Mouse (Mus musculus): ENCODE measurements around the gene Ttll2. TPM values are rescaled to one million over a fixed set of nuclear protein-coding genes. Genes with fewer than 3 reads are reported as not detected.

The Ttll2 gene
- polyA plus RNA-seq (2014; fragmentation: Illumina TruSeq; extraction: RNeasy Lipid Tissue Mini Kit (QIAGEN cat#74804); ENCODE audit: low read depth, low replicate concordance), result not detected

GRCm38 (mm10) chr17:7352596-7352995 is at the start of gene Ttll2:
Ttll2 (minus strand) TSS chr17:7352696.

DNA sequence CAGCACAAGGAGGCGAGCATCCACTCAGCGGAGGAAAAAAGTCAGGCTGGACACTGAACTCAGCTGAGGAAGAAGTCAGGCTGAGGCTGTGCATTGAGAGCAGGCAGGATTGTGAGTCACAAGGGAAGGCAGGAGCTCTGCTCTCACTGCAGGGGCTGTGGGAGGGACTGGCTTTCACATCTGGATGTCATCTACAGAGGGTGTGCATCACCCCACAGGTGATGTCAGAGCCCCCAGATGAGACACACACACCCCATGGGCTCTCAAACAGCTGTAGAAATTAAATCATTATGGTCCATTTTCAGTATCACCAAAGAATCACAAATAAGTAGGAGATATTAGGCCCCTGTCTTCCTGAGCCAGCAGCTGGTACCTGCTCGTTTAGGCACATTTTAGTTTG is 32.9 kb upstream of the Ttll2 start, which contains the start of gene Unc93a2:
Unc93a2 (minus strand) TSS at position 101 of the 400 bp plus-strand sequence.

DNA sequence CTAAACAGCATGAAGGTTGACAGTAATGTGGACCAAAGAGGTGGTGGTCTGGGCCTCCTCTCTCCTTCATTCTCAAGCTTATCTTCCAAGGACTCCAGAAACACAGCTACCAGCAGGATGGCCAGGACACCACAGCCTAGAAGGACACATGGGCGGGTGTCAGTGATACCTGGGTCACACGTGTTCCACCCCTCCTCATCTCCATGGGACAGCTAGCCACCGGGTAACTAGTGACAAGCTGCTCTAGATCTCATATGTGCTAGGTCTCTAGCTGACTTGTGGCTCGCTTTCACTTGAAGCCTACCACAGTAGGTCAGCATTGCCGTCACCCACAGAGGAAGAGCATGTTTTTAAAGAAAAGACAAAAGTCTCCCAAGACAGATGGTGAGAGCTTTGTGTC is 19.4 kb upstream of the Ttll2 start, which contains the start of gene Gm49630:
Gm49630 (minus strand) TSS at position 101 of the 400 bp plus-strand sequence.

DNA sequence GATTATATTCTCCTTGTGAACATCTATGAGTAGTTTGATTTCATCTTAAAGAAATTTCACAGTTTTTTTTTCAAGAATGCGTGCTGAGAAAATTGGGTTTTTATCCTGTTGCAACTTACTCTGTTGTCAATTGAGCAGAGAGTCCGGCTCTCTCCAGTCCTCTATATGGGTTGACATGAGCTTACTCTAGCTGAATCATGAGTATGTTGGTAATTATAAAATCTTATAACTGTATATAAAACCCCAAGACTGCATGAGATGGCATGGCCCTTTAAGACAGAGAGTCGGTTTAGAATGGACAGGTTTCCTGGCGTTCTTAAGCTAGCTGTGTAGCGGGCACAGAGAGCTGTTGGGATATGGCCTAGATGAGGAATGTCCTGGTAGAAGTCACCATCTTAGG is 28.1 kb downstream of the Ttll2 start, which contains the start of gene Tcp10a:
Tcp10a (plus strand) TSS at position 301 of the 400 bp plus-strand sequence.

Other genes starting within 250 kb of the Ttll2 start
- gene Rps6ka2, start 182.6 kb downstream of the Ttll2 start, polyA plus RNA-seq (2014; fragmentation: Illumina TruSeq; extraction: RNeasy Lipid Tissue Mini Kit (QIAGEN cat#74804); ENCODE audit: low read depth, low replicate concordance), result 2.0 TPM
- gene Tcp10a, start 28.1 kb downstream of the Ttll2 start, polyA plus RNA-seq (2014; fragmentation: Illumina TruSeq; extraction: RNeasy Lipid Tissue Mini Kit (QIAGEN cat#74804); ENCODE audit: low read depth, low replicate concordance), result not detected
- gene Gm49630, start 19.3 kb upstream of the Ttll2 start, polyA plus RNA-seq (2014; fragmentation: Illumina TruSeq; extraction: RNeasy Lipid Tissue Mini Kit (QIAGEN cat#74804); ENCODE audit: low read depth, low replicate concordance), result not detected
- gene Unc93a2, start 32.8 kb upstream of the Ttll2 start, polyA plus RNA-seq (2014; fragmentation: Illumina TruSeq; extraction: RNeasy Lipid Tissue Mini Kit (QIAGEN cat#74804); ENCODE audit: low read depth, low replicate concordance), result 1.7 TPM

Measured in adrenal gland, adult 10 weeks (tissue).